ENCODE assay signal across 24 mouse cellular contexts in genomic region chr6:40064342-40064741, GRCm38 (mm10).
"Had no signal": no experiment of that assay in that cellular context is flagged by ENCODE, and none has a peak within 500 bp of the region (broad histone marks: within the 10 kb centered on the region; RNA-seq: fewer than 3 reads in every experiment).

No protein-coding gene starts in this region.

- H3K36me3 ChIP-seq: limb, embryonic 12.5 days; limb, embryonic 15.5 days; midbrain, embryonic 12.5 days; midbrain, embryonic 15.5 days; neural tube, embryonic 12.5 days; neural tube, embryonic 15.5 days had no signal

- H3K4me1 ChIP-seq: limb, embryonic 12.5 days; limb, embryonic 15.5 days had no signal

- H3K27ac ChIP-seq: kidney, postnatal 0 days; layer of hippocampus, adult 2 months; left cerebral cortex, adult 2 months; limb, embryonic 12.5 days; limb, embryonic 15.5 days; liver, embryonic 14.5 days; macrophage; midbrain, embryonic 12.5 days; midbrain, embryonic 15.5 days; neural tube, embryonic 12.5 days; neural tube, embryonic 15.5 days; stomach, postnatal 0 days had no signal

- H3K9me3 ChIP-seq: limb, embryonic 15.5 days; midbrain, embryonic 12.5 days; midbrain, embryonic 15.5 days; neural tube, embryonic 12.5 days; neural tube, embryonic 15.5 days had no signal

- H3K4me2 ChIP-seq: limb, embryonic 12.5 days; limb, embryonic 15.5 days; liver, embryonic 11.5 days; lung, embryonic 14.5 days; midbrain, embryonic 12.5 days; midbrain, embryonic 15.5 days; neural tube, embryonic 12.5 days; neural tube, embryonic 15.5 days had no signal

- ATAC-seq: liver, postnatal 0 days; lung, postnatal 0 days; midbrain, embryonic 15.5 days had no signal

- H3K27me3 ChIP-seq: limb, embryonic 12.5 days; limb, embryonic 15.5 days; midbrain, embryonic 12.5 days; midbrain, embryonic 15.5 days; neural tube, embryonic 12.5 days; neural tube, embryonic 15.5 days had no signal

- H3K9ac ChIP-seq: limb, embryonic 12.5 days; limb, embryonic 15.5 days; liver, embryonic 14.5 days; liver, postnatal 0 days; lung, embryonic 14.5 days; midbrain, embryonic 12.5 days; midbrain, embryonic 15.5 days; neural tube, embryonic 12.5 days; neural tube, embryonic 15.5 days had no signal

- H3K4me3 ChIP-seq: layer of hippocampus, adult 2 months; left cerebral cortex, adult 2 months; limb, embryonic 12.5 days; limb, embryonic 15.5 days; midbrain, embryonic 12.5 days; midbrain, embryonic 15.5 days; neural tube, embryonic 12.5 days; neural tube, embryonic 15.5 days had no signal

- DNase-seq: kidney, postnatal 25 days; layer of hippocampus, adult 9-11 months; liver, postnatal 0 days; lung, embryonic 14.5 days; right cerebral cortex, adult 18-20 months; right cerebral cortex, postnatal 14 days; right cerebral cortex, postnatal 4 days; thymus, adult 2 months; thymus, postnatal 14 days; thymus, postnatal 4 days had no signal
